Mouse (Mus musculus) layer of hippocampus, postnatal 10 days (tissue): ENCODE data around the gene Prpsap2. TPM values are rescaled to one million over a fixed set of nuclear protein-coding genes. Genes with fewer than 3 reads are reported as not detected.

Source experiments
- total RNA-seq, 2 experiments: library from RNA; stranded (reverse); gene quantifications; 2 replicates each; pipeline ENCODE4 v1.2.3; 2021

Gene Prpsap2
- total RNA-seq, 2 experiments from 2014 or later, result 38.3 to 41.0 TPM

Other genes with a start within 250 kb of the Prpsap2 start
- gene Epn2, start 182.4 kb downstream of the Prpsap2 start, total RNA-seq, result 100 to 1,000 TPM; 129 to 132 TPM
- 10 to 100 TPM in 1 of 2 experiments, 1 to 10 TPM in 1; 9.6 to 10.4 TPM for gene Grap, start 108.8 kb downstream of the Prpsap2 start, total RNA-seq
- gene Fam83g, start 78.0 kb downstream of the Prpsap2 start, total RNA-seq, result not detected
- gene Slc5a10, start 41.3 kb downstream of the Prpsap2 start, total RNA-seq, result under 1 TPM in 1 of 2 experiments, not detected in 1; 0.69 TPM
- gene Ulk2, start 93.0 kb upstream of the Prpsap2 start, total RNA-seq, result 100 to 1,000 TPM in 1 of 2 experiments, 10 to 100 TPM in 1; 96.7 to 100 TPM
- gene Akap10, start 168.2 kb upstream of the Prpsap2 start, total RNA-seq, result 10 to 100 TPM; 26.4 to 31.2 TPM
- 10 to 100 TPM; 38.6 to 39.0 TPM for gene Specc1, start 194.7 kb upstream of the Prpsap2 start, total RNA-seq